Mouse (Mus musculus) cortical plate, adult 2 months (tissue): ENCODE measurements around the gene Cdkn2d.

ENCODE experiments used
- CTCF ChIP-seq: fragments of 200-500 bp; IDR thresholded peaks from 2 replicates; pipeline ENCODE4 v1.5.1; 2011; ENCODE audit warnings: mild to moderate bottlenecking, control low read depth, low read length; ENCODE audit not compliant: insufficient read depth; ENCODE audit errors: extremely low read depth
- POLR2A ChIP-seq: fragments of 200-500 bp; IDR thresholded peaks from 2 replicates; pipeline ENCODE4 v1.6.1; 2011; ENCODE audit warnings: mild to moderate bottlenecking, low read length, control low read depth; ENCODE audit not compliant: insufficient read depth; ENCODE audit errors: extremely low read depth

GRCm38 (mm10) chr9:21288404-21289336 is 2.5 kb downstream of the Cdkn2d start:
- TF ChIP-seq POLR2A = no peak
- no peak for TF ChIP-seq CTCF
